Mouse (Mus musculus): ENCODE measurements around the gene Trim7. TPM values are rescaled to one million over a fixed set of nuclear protein-coding genes. Genes with fewer than 3 reads are reported as not detected.
A peak's percentile ranks its signal among the peaks of the same experiment; 100 is the strongest.

Trim7 gene
- polyA plus RNA-seq, 1 experiment from 2014 or later, result 1.7 TPM

DNA sequence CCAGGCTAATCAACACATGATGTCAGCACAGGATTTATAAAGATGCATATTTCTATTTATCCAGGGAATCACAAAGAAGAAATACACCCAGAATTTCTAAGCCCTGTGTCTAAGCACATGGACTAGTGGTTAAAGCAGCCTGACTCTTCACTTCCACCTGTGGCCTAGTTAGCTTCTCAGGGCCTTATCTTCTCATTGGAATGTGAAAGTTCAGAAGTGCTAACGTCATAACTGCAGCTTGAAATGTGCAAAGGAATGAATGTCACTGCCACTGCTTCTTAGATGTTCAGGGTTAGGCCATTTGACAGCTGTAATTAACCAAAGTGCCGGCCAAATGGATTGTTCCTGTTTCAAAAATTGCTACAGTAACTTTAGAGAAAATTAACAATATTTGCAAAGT lies 4.3 kb downstream of the Trim7 start:
- H3K4me3 ChIP-seq (replicated peaks; ENCODE audit: low read length), result no peak overlapping the region
- no peaks in the 10 kb centered on the region for H3K9me3 ChIP-seq (replicated peaks; ENCODE audit: control insufficient read depth, low read length)
- no peak overlapping the region for H3K9ac ChIP-seq (ENCODE audit: low read length)
- H3K4me2 ChIP-seq (ENCODE audit: low read depth, low read length), result no peak overlapping the region
- H3K27me3 ChIP-seq (ENCODE audit: control insufficient read depth, insufficient read depth, low read length), result no peaks in the 10 kb centered on the region
- 0 out of 2 replicates have a peak, but pooled peaks cover 3% of the 10 kb centered on the region for H3K4me1 ChIP-seq (ENCODE audit: control insufficient read depth, insufficient read depth, low read length)
- H3K36me3 ChIP-seq (ENCODE audit: control insufficient read depth, insufficient read depth, low read length), result no peaks in the 10 kb centered on the region
- 69% methylated on average over 2 of the region's 2 CpGs for WGBS
- no peak for ATAC-seq (ENCODE audit: insufficient read depth, low FRiP score)
- H3K27ac ChIP-seq (ENCODE audit: low read length), result no peak overlapping the region

DNA sequence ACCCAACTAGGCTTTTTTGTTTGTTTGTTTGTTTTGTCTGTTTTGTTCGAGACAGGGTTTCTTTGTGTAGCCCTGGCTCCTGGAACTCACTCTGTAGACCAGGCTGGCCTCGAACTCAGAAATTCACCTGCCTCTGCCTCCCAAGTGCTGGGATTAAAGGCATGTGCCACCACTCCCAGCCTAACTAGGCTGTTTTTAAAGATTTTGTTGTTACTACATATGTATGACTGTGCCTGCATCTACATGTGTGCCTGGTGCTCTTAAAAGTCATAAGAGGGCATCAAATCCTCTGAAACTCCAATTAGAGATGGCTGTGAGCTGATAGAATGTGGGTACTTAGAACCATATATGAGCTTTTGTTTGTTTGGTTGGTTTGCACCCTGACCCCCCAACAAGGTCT lies 5.3 kb downstream of the Trim7 start:
- H3K4me2 ChIP-seq (ENCODE audit: low read depth, low read length), result no peak overlapping the region
- no peak for ATAC-seq (ENCODE audit: insufficient read depth, low FRiP score)
- H3K36me3 ChIP-seq (ENCODE audit: control insufficient read depth, insufficient read depth, low read length), result no peaks in the 10 kb centered on the region
- H3K27me3 ChIP-seq (ENCODE audit: control insufficient read depth, insufficient read depth, low read length), result no peaks in the 10 kb centered on the region
- no peak overlapping the region for H3K4me3 ChIP-seq (replicated peaks; ENCODE audit: low read length)
- H3K27ac ChIP-seq (ENCODE audit: low read length), result no peak overlapping the region
- no peaks in the 10 kb centered on the region for H3K9me3 ChIP-seq (replicated peaks; ENCODE audit: control insufficient read depth, low read length)
- no peak overlapping the region for H3K9ac ChIP-seq (ENCODE audit: low read length)
- 0 out of 2 replicates have a peak, but pooled peaks cover 3% of the 10 kb centered on the region for H3K4me1 ChIP-seq (ENCODE audit: control insufficient read depth, insufficient read depth, low read length)
- WGBS, result 75% methylated on average over 2 of the region's 2 CpGs

DNA sequence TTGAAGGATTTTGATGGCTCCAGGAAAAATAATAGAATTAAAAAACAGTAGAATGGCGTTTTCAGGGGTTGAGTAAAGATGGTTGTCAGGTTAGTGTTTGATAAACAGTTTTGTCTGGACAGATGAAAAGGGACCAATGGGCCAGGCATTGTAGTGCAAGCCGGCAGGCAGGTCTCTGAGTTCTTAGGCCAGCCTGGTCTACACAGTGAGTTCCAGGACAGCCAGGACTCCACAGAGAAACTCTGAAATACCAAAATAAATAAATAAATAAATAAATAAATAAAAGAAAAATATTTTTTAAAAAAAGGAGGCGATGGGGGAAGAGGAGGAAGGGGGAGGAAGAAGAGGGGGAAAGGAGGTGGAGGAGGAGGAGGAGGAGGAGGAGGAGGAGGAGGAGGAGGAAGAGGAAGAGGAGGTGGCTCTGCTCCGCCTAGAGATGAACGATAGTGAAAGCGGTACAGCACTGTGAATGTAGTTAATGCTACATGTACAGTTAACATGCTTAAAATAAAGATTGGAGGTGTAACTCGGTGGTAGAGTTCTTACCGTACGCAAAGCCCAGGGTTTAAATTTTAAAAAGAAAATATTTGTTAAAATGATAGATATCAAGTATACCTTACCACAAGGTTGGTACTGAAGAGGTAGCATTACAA lies 7.3 kb downstream of the Trim7 start:
- no peaks in the 10 kb centered on the region for H3K36me3 ChIP-seq (ENCODE audit: control insufficient read depth, insufficient read depth, low read length)
- no peak for ATAC-seq (ENCODE audit: insufficient read depth, low FRiP score)
- no peaks in the 10 kb centered on the region for H3K27me3 ChIP-seq (ENCODE audit: control insufficient read depth, insufficient read depth, low read length)
- H3K9ac ChIP-seq (ENCODE audit: low read length), result no peak overlapping the region
- WGBS, result 36% methylated on average over 9 of the region's 9 CpGs
- peak overlapping the region; percentile 58 for H3K4me3 ChIP-seq (replicated peaks; ENCODE audit: low read length)
- peak overlapping the region; percentile 53 for H3K4me2 ChIP-seq (ENCODE audit: low read depth, low read length)
- no peak overlapping the region for H3K27ac ChIP-seq (ENCODE audit: low read length)
- no peaks in the 10 kb centered on the region for H3K9me3 ChIP-seq (replicated peaks; ENCODE audit: control insufficient read depth, low read length)
- H3K4me1 ChIP-seq (ENCODE audit: control insufficient read depth, insufficient read depth, low read length), result 0 out of 2 replicates have a peak, but pooled peaks cover 3% of the 10 kb centered on the region

GRCm38 (mm10) chr11:48833731-48834639 lies 8.0 kb downstream of the Trim7 start:
- peak; percentile 89 for ATAC-seq (ENCODE audit: insufficient read depth, low FRiP score)
- no peaks in the 10 kb centered on the region for H3K27me3 ChIP-seq (ENCODE audit: control insufficient read depth, insufficient read depth, low read length)
- H3K9ac ChIP-seq (ENCODE audit: low read length), result peak overlapping the region; percentile 62
- no peaks in the 10 kb centered on the region for H3K36me3 ChIP-seq (ENCODE audit: control insufficient read depth, insufficient read depth, low read length)
- peak overlapping the region; percentile 58 for H3K4me3 ChIP-seq (replicated peaks; ENCODE audit: low read length)
- H3K4me1 ChIP-seq (ENCODE audit: control insufficient read depth, insufficient read depth, low read length), result peaks cover 3% of the 10 kb centered on the region; the same call in 1 of the 2 replicates
- H3K9me3 ChIP-seq (replicated peaks; ENCODE audit: control insufficient read depth, low read length), result no peaks in the 10 kb centered on the region
- peak overlapping the region; percentile 65 for H3K27ac ChIP-seq (ENCODE audit: low read length)
- WGBS, result under 1% methylated on average over 30 of the region's 30 CpGs
- peak overlapping the region; percentile 53 for H3K4me2 ChIP-seq (ENCODE audit: low read depth, low read length)

GRCm38 (mm10) chr11:48835923-48836322 lies 10.0 kb downstream of the Trim7 start:
- Histone ChIP-seq H3K36me3 (ENCODE audit: control insufficient read depth, insufficient read depth, low read length) (no peaks in the 10 kb centered on the region), H3K27ac (ENCODE audit: low read length) (no peak overlapping the region)
- WGBS, result 73% methylated on average over 6 of the region's 6 CpGs

GRCm38 (mm10) chr11:48836990-48837309 lies 11.0 kb downstream of the Trim7 start:
- no peak overlapping the region for H3K27ac ChIP-seq (ENCODE audit: low read length)
- ATAC-seq (ENCODE audit: insufficient read depth, low FRiP score), result no peak
- H3K9me3 ChIP-seq (replicated peaks; ENCODE audit: control insufficient read depth, low read length), result no peaks in the 10 kb centered on the region
- 16% methylated on average over 11 of the region's 11 CpGs for WGBS
- peak overlapping the region; percentile 68 for H3K4me3 ChIP-seq (replicated peaks; ENCODE audit: low read length)
- H3K4me2 ChIP-seq (ENCODE audit: low read depth, low read length), result peak overlapping the region; percentile 73
- H3K4me1 ChIP-seq (ENCODE audit: control insufficient read depth, insufficient read depth, low read length), result peaks cover 3% of the 10 kb centered on the region; the same call in 1 of the 2 replicates
- H3K36me3 ChIP-seq (ENCODE audit: control insufficient read depth, insufficient read depth, low read length), result no peaks in the 10 kb centered on the region
- no peaks in the 10 kb centered on the region for H3K27me3 ChIP-seq (ENCODE audit: control insufficient read depth, insufficient read depth, low read length)
- H3K9ac ChIP-seq (ENCODE audit: low read length), result peak overlapping the region; percentile 83

More at GRCm38 (mm10) chr11:48835923-48836322, 10.0 kb downstream of the Trim7 start:
- H3K4me2 ChIP-seq (ENCODE audit: low read depth, low read length), result no peak overlapping the region
- no peak overlapping the region for H3K4me3 ChIP-seq (replicated peaks; ENCODE audit: low read length)
- H3K4me1 ChIP-seq (ENCODE audit: control insufficient read depth, insufficient read depth, low read length), result peaks cover 3% of the 10 kb centered on the region; the same call in 1 of the 2 replicates
- no peaks in the 10 kb centered on the region for H3K9me3 ChIP-seq (replicated peaks; ENCODE audit: control insufficient read depth, low read length)
- no peak for ATAC-seq (ENCODE audit: insufficient read depth, low FRiP score)
- H3K9ac ChIP-seq (ENCODE audit: low read length), result no peak overlapping the region
- no peaks in the 10 kb centered on the region for H3K27me3 ChIP-seq (ENCODE audit: control insufficient read depth, insufficient read depth, low read length)

DNA sequence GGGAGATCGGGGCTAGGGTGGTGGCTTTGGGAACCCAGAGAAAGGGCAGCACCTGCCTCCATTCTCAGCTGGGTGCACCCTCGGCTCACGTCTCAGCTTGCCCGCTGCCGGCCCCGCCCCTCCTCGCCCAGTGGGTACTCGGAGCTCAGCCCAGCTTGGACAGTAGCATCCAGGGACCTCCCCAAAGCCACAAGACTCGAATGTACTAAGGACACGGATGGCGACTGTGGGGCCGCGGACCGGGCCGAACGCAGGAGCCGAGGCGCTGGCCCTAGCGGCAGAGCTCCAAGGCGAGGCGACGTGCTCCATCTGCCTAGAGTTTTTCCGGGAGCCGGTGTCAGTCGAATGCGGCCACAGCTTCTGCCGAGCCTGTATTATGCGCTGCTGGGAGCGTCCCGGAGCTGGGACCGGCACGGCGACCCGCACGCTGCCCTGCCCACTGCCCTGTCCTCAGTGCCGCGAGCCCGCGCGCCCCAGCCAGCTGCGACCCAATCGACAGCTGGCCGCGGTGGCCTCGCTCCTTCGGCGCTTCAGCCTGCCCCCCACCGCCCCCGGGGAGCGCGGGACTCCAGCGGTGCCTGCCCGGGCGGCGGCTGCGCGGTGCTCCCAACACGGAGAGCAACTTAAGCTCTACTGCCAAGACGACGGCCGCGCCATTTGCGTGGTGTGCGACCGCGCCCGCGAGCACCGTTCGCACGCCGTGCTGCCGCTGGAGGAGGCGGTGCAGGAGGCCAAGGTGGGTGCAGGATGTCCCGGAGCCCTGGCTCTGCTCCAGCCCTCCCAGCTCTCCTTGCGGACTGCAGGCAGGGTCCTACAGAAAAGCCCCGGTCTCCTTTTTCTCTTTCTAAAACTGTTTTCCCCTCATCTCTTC lies 11.6 kb downstream of the Trim7 start:
- Histone ChIP-seq H3K9me3 (replicated peaks; ENCODE audit: control insufficient read depth, low read length) (no peaks in the 10 kb centered on the region), H3K9ac (ENCODE audit: low read length) (peak overlapping the region; percentile 83), H3K27ac (ENCODE audit: low read length) (peak overlapping the region; percentile 63), H3K4me1 (ENCODE audit: control insufficient read depth, insufficient read depth, low read length) (peaks cover 3% of the 10 kb centered on the region; the same call in 1 of the 2 replicates), H3K27me3 (ENCODE audit: control insufficient read depth, insufficient read depth, low read length) (no peaks in the 10 kb centered on the region), H3K4me3 (replicated peaks; ENCODE audit: low read length) (peak overlapping the region; percentile 68), H3K4me2 (ENCODE audit: low read depth, low read length) (peak overlapping the region; percentile 73), H3K36me3 (ENCODE audit: control insufficient read depth, insufficient read depth, low read length) (no peaks in the 10 kb centered on the region)
- under 1% methylated on average over 76 of the region's 77 CpGs for WGBS
- ATAC-seq (ENCODE audit: insufficient read depth, low FRiP score), result peak; percentile 39

DNA sequence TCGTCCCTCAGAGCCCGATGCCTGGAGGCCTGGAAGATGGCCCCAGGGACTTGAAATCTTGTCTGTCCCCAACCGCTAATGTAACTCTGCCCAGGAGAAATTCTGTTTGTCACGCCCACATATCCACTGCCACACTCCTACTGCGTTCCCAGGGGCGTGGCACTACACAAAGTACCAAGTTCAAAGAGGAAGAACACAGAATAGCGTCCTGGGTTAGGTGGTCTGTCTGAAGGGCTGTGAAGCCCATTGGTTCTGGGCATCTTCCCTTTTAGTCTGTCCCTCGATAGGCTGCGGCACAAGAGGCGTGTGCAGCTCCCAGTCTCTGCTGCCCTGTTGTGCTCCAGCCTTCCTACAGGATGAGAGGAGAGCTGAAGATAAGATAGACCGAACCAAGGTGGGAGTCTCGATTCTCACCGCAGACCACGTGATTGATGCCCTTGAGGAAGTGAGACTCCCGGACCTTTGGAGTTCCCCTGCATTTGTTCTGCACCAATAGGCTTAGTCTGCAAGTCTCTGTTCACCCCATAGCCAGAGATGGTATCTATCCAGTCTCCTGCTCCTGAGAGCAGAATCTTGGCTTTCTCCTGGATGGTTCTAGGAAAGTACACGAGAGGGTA lies 12.3 kb downstream of the Trim7 start:
- Histone ChIP-seq H3K9me3 (replicated peaks; ENCODE audit: control insufficient read depth, low read length) (no peaks in the 10 kb centered on the region), H3K4me1 (ENCODE audit: control insufficient read depth, insufficient read depth, low read length) (peaks cover 3% of the 10 kb centered on the region; the same call in 1 of the 2 replicates), H3K4me2 (ENCODE audit: low read depth, low read length) (peak overlapping the region; percentile 73), H3K36me3 (ENCODE audit: control insufficient read depth, insufficient read depth, low read length) (no peaks in the 10 kb centered on the region), H3K4me3 (replicated peaks; ENCODE audit: low read length) (peak overlapping the region; percentile 68), H3K9ac (ENCODE audit: low read length) (peak overlapping the region; percentile 83), H3K27ac (ENCODE audit: low read length) (peak overlapping the region; percentile 63; the same call in 1 of the 2 replicates), H3K27me3 (ENCODE audit: control insufficient read depth, insufficient read depth, low read length) (no peaks in the 10 kb centered on the region)
- 2% methylated on average over 16 of the region's 16 CpGs for WGBS
- ATAC-seq (ENCODE audit: insufficient read depth, low FRiP score), result no peak

All from stomach, embryonic 16.5 days (tissue).